Mouse (Mus musculus): ENCODE measurements around the gene Dusp18. TPM values are rescaled to one million over a fixed set of nuclear protein-coding genes. Genes with fewer than 3 reads are reported as not detected.

The Dusp18 gene
- total RNA-seq, 2 experiments from 2014 or later, result 23.1 to 24.9 TPM

GRCm38 (mm10) chr11:3933756-3934285 lies 38.8 kb downstream of the Dusp18 start:
- no peak for TF ChIP-seq CTCF (IDR thresholded peaks at IDR 0.05)
- intact Hi-C loops (cut with DNase I), result no loop called here

GRCm38 (mm10) chr11:3935135-3935534 lies 40.1 kb downstream of the Dusp18 start:
- no peak for DNase-seq (ENCODE audit: extremely low spot score in 1 of 2, low spot score in 2 of 2)
- no peak overlapping the region for H3K4me3 ChIP-seq
- intact Hi-C loops (cut with DNase I), result no loop called here
- no peak for TF ChIP-seq CTCF (IDR thresholded peaks at IDR 0.05)
- no peak overlapping the region for H3K27ac ChIP-seq

More at GRCm38 (mm10) chr11:3933756-3934285, 38.8 kb downstream of the Dusp18 start:
- H3K4me3 ChIP-seq, result no peak overlapping the region
- no peak for DNase-seq (ENCODE audit: extremely low spot score in 1 of 2, low spot score in 2 of 2)
- no peak overlapping the region for H3K27ac ChIP-seq

DNA sequence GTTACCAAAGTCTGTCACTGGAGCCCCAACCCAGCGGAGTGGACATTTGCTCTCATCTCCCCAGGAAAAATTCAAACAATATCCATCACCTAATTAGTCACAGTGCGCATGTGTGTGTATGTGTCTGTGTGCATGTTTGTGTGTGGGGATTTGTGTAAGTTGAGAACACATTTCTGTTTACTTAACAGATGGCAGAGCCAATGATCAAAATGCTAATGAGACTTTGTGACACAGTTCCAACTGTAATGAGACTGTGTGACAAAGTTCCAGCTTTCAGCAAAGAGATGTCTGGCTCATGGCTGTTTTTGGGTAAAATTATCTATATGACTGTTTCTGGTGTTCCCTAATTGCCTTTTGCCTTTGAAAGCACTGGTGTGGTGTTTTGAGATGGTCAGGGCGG lies 41.3 kb downstream of the Dusp18 start:
- intact Hi-C loops (cut with DNase I), result no loop called here
- no peak overlapping the region for H3K27ac ChIP-seq
- no peak overlapping the region for H3K4me3 ChIP-seq
- TF ChIP-seq CTCF (IDR thresholded peaks at IDR 0.05), result no peak
- DNase-seq (ENCODE audit: extremely low spot score in 1 of 2, low spot score in 2 of 2), result no peak

DNA sequence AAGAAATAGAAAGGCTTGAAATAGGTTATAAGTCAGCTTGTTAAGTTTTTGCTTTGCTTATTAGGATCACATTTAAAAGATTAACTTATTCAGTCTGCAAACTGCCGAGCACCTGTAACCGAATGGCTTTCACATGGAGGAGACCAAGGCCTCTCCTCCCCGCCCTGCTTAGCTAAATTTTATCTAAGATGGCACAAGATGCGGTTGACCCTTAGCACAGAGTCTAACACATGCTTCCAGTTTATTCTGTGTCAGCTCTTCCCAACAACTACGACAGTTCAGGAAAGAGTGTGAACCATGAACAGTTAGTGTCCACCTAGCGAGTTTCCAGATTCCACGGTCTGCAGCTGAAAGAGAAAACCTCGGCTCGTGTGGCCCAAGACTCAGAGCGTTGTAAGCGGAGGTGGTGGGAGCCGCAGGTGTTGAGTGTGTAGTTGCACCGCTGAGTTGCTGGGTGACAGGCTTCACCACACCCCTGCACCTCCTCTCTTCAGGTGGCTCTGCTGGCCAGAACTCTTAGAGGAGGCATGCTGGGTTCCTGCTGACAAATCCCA lies 42.4 kb downstream of the Dusp18 start:
- intact Hi-C loops (cut with DNase I), result no loop called here
- H3K27ac ChIP-seq, result no peak overlapping the region
- no peak for TF ChIP-seq CTCF (IDR thresholded peaks at IDR 0.05)
- H3K4me3 ChIP-seq, result no peak overlapping the region
- no peak for DNase-seq (ENCODE audit: extremely low spot score in 1 of 2, low spot score in 2 of 2)

DNA sequence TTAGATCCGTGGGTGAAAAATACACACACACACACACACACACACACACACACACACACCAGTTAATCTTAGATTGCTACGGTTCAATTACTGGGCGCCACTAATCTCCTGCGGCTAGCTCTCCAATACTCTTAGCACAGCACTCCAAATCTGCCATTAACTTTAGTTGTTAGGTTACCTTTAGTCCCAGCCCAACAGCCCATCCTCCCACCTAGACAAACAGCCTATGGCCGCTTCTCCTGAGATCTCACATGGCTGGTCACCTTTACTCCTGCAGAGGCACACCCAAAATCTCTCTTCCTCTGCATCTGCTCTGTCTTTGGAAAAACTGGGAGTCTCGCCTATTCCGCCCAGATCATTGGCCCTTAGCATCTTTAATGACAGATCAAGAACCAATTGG lies 46.3 kb downstream of the Dusp18 start:
- no peak overlapping the region for H3K27ac ChIP-seq
- intact Hi-C loops (cut with DNase I), result no loop called here
- H3K4me3 ChIP-seq, result no peak overlapping the region
- no peak for TF ChIP-seq CTCF (IDR thresholded peaks at IDR 0.05)
- DNase-seq (ENCODE audit: extremely low spot score in 1 of 2, low spot score in 2 of 2), result no peak

GRCm38 (mm10) chr11:3946386-3946785 lies 51.3 kb downstream of the Dusp18 start:
- intact Hi-C loops (cut with DNase I), result no loop called here
- no peak overlapping the region for H3K4me3 ChIP-seq
- no peak overlapping the region for H3K27ac ChIP-seq
- no peak for DNase-seq (ENCODE audit: extremely low spot score in 1 of 2, low spot score in 2 of 2)
- TF ChIP-seq CTCF (IDR thresholded peaks at IDR 0.05), result no peak

Other genes starting within 250 kb of the Dusp18 start
- 10 to 100 TPM; 39.0 to 49.6 TPM for gene Morc2a, start 246.0 kb upstream of the Dusp18 start, total RNA-seq (2021)
- gene Osbp2, start 31.3 kb upstream of the Dusp18 start, total RNA-seq (2021), result 100 to 1,000 TPM; 141 to 149 TPM
- under 1 TPM; 0.54 to 0.61 TPM for gene 4921536K21Rik, start 142 bp upstream of the Dusp18 start, total RNA-seq (2021)
- gene Slc35e4, start 19.4 kb downstream of the Dusp18 start, total RNA-seq (2021), result 10 to 100 TPM; 19.1 to 20.9 TPM
- gene Tcn2, start 36.9 kb downstream of the Dusp18 start, total RNA-seq (2021), result 10 to 100 TPM; 17.1 to 20.7 TPM
- gene Pes1, start 68.7 kb downstream of the Dusp18 start, total RNA-seq (2021), result 10 to 100 TPM; 29.1 to 40.2 TPM
- gene 4930556J24Rik, start 81.5 kb downstream of the Dusp18 start, total RNA-seq (2021), result under 1 TPM in 1 of 2 experiments, not detected in 1; 0.29 TPM
- gene Gal3st1, start 88.4 kb downstream of the Dusp18 start, total RNA-seq (2021), result 1 to 10 TPM; 9.8 to 9.9 TPM
- gene Sec14l4, start 136.2 kb downstream of the Dusp18 start, total RNA-seq (2021), result not detected
- 1 to 10 TPM; 1.3 to 1.4 TPM for gene Sec14l3, start 169.6 kb downstream of the Dusp18 start, total RNA-seq (2021)
- 100 to 1,000 TPM in 1 of 2 experiments, 10 to 100 TPM in 1; 91.0 to 101 TPM for gene Mtfp1, start 200.2 kb downstream of the Dusp18 start, total RNA-seq (2021)
- 10 to 100 TPM; 37.7 to 45.2 TPM for gene Sec14l2, start 228.2 kb downstream of the Dusp18 start, total RNA-seq (2021)
- 10 to 100 TPM; 32.1 to 32.6 TPM for gene Rnf215, start 240.0 kb downstream of the Dusp18 start, total RNA-seq (2021)

Data from left cerebral cortex, adult 2 months (tissue).